Mouse (Mus musculus): ENCODE results near the gene 3110001I22Rik.
"Not testable (repeated sequence)": the region's sequence is repeated elsewhere in the genome, so short reads cannot be mapped to it uniquely, and the experiment has no call there.

DNA sequence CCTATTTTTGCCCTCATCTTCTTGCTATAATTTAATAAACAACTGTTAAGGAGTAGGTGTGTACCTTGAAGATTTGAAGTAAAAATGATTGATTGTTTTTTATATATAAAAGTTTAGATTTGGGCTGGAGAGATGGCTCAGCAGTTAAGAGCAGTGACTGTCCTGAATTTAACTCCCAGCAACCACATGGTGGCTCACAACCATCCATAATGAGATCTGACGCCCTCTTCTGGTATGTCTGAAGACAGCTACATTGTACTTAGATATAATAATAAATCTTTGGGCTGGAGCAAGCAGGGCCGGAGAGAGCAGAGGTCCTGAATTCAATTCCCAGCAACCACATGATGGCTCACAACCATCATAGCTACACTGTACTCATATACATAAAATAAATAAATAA is 33.5 kb upstream of the 3110001I22Rik start:
- TF ChIP-seq CTCF (IDR thresholded peaks at IDR 0.05; ENCODE audit: extremely low read depth, insufficient read length, insufficient replicate concordance, low read depth, low read length); POLR2A (IDR thresholded peaks at IDR 0.05; ENCODE audit: low read depth, low read length): not testable (repeated sequence)

Measured in small intestine, adult 2 months (tissue).